Mouse (Mus musculus) heart, embryonic 15.5 days (tissue): ENCODE data around the gene Cntn4. TPM values are rescaled to one million over a fixed set of nuclear protein-coding genes. Genes with fewer than 3 reads are reported as not detected.

Experiments
- ATAC-seq: fragments of 200-750 bp; cut with Nextera tagmentation; replicated peaks from 2 replicates; pipeline ENCODE4 v1.8.0; 2017; ENCODE audit warnings: low read depth, moderate TSS enrichment; ENCODE audit not compliant: insufficient number of reproducible peaks, insufficient read depth, low FRiP score
- H3K27ac ChIP-seq: fragments of 300-500 bp; sonication (generic); 2 replicates; pipeline ENCODE4 v1.5.1; 2015; ENCODE audit warnings: mild to moderate bottlenecking, inconsistent platforms
- H3K27me3 ChIP-seq: fragments of 300-500 bp; sonication (generic); 2 replicates; pipeline ENCODE4 v1.6.1; 2015; ENCODE audit warnings: inconsistent platforms
- H3K36me3 ChIP-seq: fragments of 300-500 bp; sonication (generic); 2 replicates; pipeline ENCODE4 v1.6.1; 2015; ENCODE audit warnings: mild to moderate bottlenecking, inconsistent platforms
- H3K4me1 ChIP-seq: fragments of 300-500 bp; sonication (generic); replicated peaks from 2 replicates; pipeline ENCODE4 v1.6.1; 2015; ENCODE audit warnings: inconsistent platforms
- H3K4me2 ChIP-seq: fragments of 300-500 bp; sonication (generic); 2 replicates; pipeline ENCODE4 v1.6.1; 2015; ENCODE audit warnings: inconsistent platforms, mild to moderate bottlenecking, moderate library complexity
- H3K4me3 ChIP-seq: fragments of 300-500 bp; sonication (generic); 2 replicates; pipeline ENCODE4 v1.5.1; 2015; ENCODE audit warnings: mild to moderate bottlenecking, inconsistent platforms
- H3K9ac ChIP-seq: fragments of 300-500 bp; sonication (generic); 2 replicates; pipeline ENCODE4 v1.6.1; 2015; ENCODE audit warnings: mild to moderate bottlenecking, inconsistent platforms
- H3K9me3 ChIP-seq: fragments of 300-500 bp; sonication (generic); replicated peaks from 2 replicates; pipeline ENCODE4 v1.6.1; 2016; ENCODE audit warnings: inconsistent platforms
- WGBS: fragments of 180-500 bp; shearing (Covaris S2); methylation state at CpG from one replicate; pipeline ENCODE4 v1.1.7; 2015; ENCODE audit warnings: mixed read lengths; 5-methylcytosine and 5-hydroxymethylcytosine counted together
- polyA plus RNA-seq: library from polyadenylated mRNA; unstranded; fragments of >200 nt; fragmentation: Nextera tagmentation; extraction: Ambion mirVana; gene quantifications from 2 replicates; pipeline ENCODE4 v1.2.1, GENCODE M21; 2015

The Cntn4 gene
- polyA plus RNA-seq, 1 experiment from 2014 or later = 0.57 TPM

- Histone ChIP-seq H3K4me3 (no peak overlapping the region), H3K4me1 (no peaks in the 10 kb centered on the region), H3K9me3 (no peaks in the 10 kb centered on the region), H3K27ac (no peak overlapping the region), H3K27me3 (no peaks in the 10 kb centered on the region), H3K9ac (no peak overlapping the region), H3K36me3 (no peaks in the 10 kb centered on the region), H3K4me2 (no peak overlapping the region)
- no peak for ATAC-seq
Observed at GRCm38 (mm10) chr6:106422947-106423346, 745.5 kb downstream of the Cntn4 start.

GRCm38 (mm10) chr6:106423471-106423870, 746.0 kb downstream of the Cntn4 start:
- H3K4me1 ChIP-seq = no peaks in the 10 kb centered on the region
- H3K27ac ChIP-seq = no peak overlapping the region
- 89% methylated on average over 2 of the region's 2 CpGs for WGBS
- no peaks in the 10 kb centered on the region for H3K27me3 ChIP-seq
- H3K4me2 ChIP-seq = no peak overlapping the region
- H3K36me3 ChIP-seq = no peaks in the 10 kb centered on the region
- no peak overlapping the region for H3K9ac ChIP-seq
- H3K4me3 ChIP-seq = no peak overlapping the region
- ATAC-seq = no peak
- H3K9me3 ChIP-seq = no peaks in the 10 kb centered on the region

- WGBS = 52% methylated on average over 3 of the region's 3 CpGs
- Histone ChIP-seq H3K9me3 (no peaks in the 10 kb centered on the region), H3K27me3 (no peaks in the 10 kb centered on the region), H3K4me3 (no peak overlapping the region), H3K9ac (no peak overlapping the region), H3K36me3 (no peaks in the 10 kb centered on the region), H3K4me2 (no peak overlapping the region), H3K4me1 (no peaks in the 10 kb centered on the region), H3K27ac (no peak overlapping the region)
- no peak for ATAC-seq
Observed at GRCm38 (mm10) chr6:106426615-106427014, 749.2 kb downstream of the Cntn4 start.

- Histone ChIP-seq H3K9ac (no peak overlapping the region), H3K4me3 (no peak overlapping the region), H3K27ac (no peak overlapping the region), H3K36me3 (no peaks in the 10 kb centered on the region), H3K27me3 (no peaks in the 10 kb centered on the region), H3K4me2 (no peak overlapping the region), H3K9me3 (no peaks in the 10 kb centered on the region), H3K4me1 (no peaks in the 10 kb centered on the region)
- 75% methylated on average over 3 of the region's 3 CpGs for WGBS
- ATAC-seq = no peak
Observed at GRCm38 (mm10) chr6:106431466-106431865, 754.0 kb downstream of the Cntn4 start.

- Histone ChIP-seq H3K4me2 (no peak overlapping the region), H3K27me3 (no peaks in the 10 kb centered on the region), H3K9ac (no peak overlapping the region), H3K36me3 (no peaks in the 10 kb centered on the region), H3K4me3 (no peak overlapping the region), H3K9me3 (no peaks in the 10 kb centered on the region), H3K4me1 (no peaks in the 10 kb centered on the region), H3K27ac (no peak overlapping the region)
- 65% methylated on average over 1 of the region's 1 CpGs for WGBS
- ATAC-seq = no peak
Observed at GRCm38 (mm10) chr6:106440786-106441185, 763.3 kb downstream of the Cntn4 start.

- WGBS = 70% methylated on average over 3 of the region's 3 CpGs
Observed at GRCm38 (mm10) chr6:106441246-106441645, 763.8 kb downstream of the Cntn4 start.

GRCm38 (mm10) chr6:106454131-106454838, 776.8 kb downstream of the Cntn4 start:
- H3K9me3 ChIP-seq = no peaks in the 10 kb centered on the region
- H3K4me1 ChIP-seq = no peaks in the 10 kb centered on the region
- no peak overlapping the region for H3K9ac ChIP-seq
- no peak overlapping the region for H3K4me3 ChIP-seq
- H3K27ac ChIP-seq = no peak overlapping the region
- H3K36me3 ChIP-seq = no peaks in the 10 kb centered on the region
- H3K4me2 ChIP-seq = no peak overlapping the region
- 65% methylated on average over 3 of the region's 3 CpGs for WGBS
- no peaks in the 10 kb centered on the region for H3K27me3 ChIP-seq
- no peak for ATAC-seq

More at GRCm38 (mm10) chr6:106441246-106441645, 763.8 kb downstream of the Cntn4 start:
- Histone ChIP-seq H3K9ac (no peak overlapping the region), H3K4me3 (no peak overlapping the region), H3K4me2 (no peak overlapping the region), H3K9me3 (no peaks in the 10 kb centered on the region), H3K27me3 (no peaks in the 10 kb centered on the region), H3K4me1 (no peaks in the 10 kb centered on the region), H3K27ac (no peak overlapping the region), H3K36me3 (no peaks in the 10 kb centered on the region)
- no peak for ATAC-seq

GRCm38 (mm10) chr6:106455616-106456015, 778.2 kb downstream of the Cntn4 start:
- no peaks in the 10 kb centered on the region for H3K4me1 ChIP-seq
- H3K4me2 ChIP-seq = no peak overlapping the region
- H3K4me3 ChIP-seq = no peak overlapping the region
- no peaks in the 10 kb centered on the region for H3K36me3 ChIP-seq
- H3K27me3 ChIP-seq = no peaks in the 10 kb centered on the region
- no peak overlapping the region for H3K27ac ChIP-seq
- WGBS = 85% methylated on average over 3 of the region's 3 CpGs
- no peaks in the 10 kb centered on the region for H3K9me3 ChIP-seq
- ATAC-seq = no peak
- H3K9ac ChIP-seq = no peak overlapping the region

- Histone ChIP-seq H3K27me3 (no peaks in the 10 kb centered on the region), H3K9ac (no peak overlapping the region), H3K36me3 (no peaks in the 10 kb centered on the region), H3K4me1 (no peaks in the 10 kb centered on the region), H3K4me3 (no peak overlapping the region), H3K27ac (no peak overlapping the region), H3K4me2 (no peak overlapping the region), H3K9me3 (no peaks in the 10 kb centered on the region)
- WGBS = 54% methylated on average over 6 of the region's 6 CpGs
- no peak for ATAC-seq
Observed at GRCm38 (mm10) chr6:106458166-106458565, 780.7 kb downstream of the Cntn4 start.

- WGBS = 79% methylated on average over 6 of the region's 6 CpGs
- H3K4me3 ChIP-seq = no peak overlapping the region
- H3K27ac ChIP-seq = no peak overlapping the region
Observed at GRCm38 (mm10) chr6:106462403-106462802, 784.9 kb downstream of the Cntn4 start.

GRCm38 (mm10) chr6:106463857-106464256, 786.4 kb downstream of the Cntn4 start:
- Histone ChIP-seq H3K36me3 (no peaks in the 10 kb centered on the region), H3K9ac (no peak overlapping the region), H3K27ac (no peak overlapping the region), H3K4me3 (no peak overlapping the region), H3K27me3 (no peaks in the 10 kb centered on the region), H3K4me2 (no peak overlapping the region), H3K9me3 (no peaks in the 10 kb centered on the region), H3K4me1 (no peaks in the 10 kb centered on the region)
- WGBS = 38% methylated on average over 2 of the region's 2 CpGs
- ATAC-seq = no peak

More at GRCm38 (mm10) chr6:106462403-106462802, 784.9 kb downstream of the Cntn4 start:
- no peak overlapping the region for H3K9ac ChIP-seq
- H3K36me3 ChIP-seq = no peaks in the 10 kb centered on the region
- no peak for ATAC-seq
- no peaks in the 10 kb centered on the region for H3K27me3 ChIP-seq
- H3K4me1 ChIP-seq = no peaks in the 10 kb centered on the region
- H3K9me3 ChIP-seq = no peaks in the 10 kb centered on the region
- no peak overlapping the region for H3K4me2 ChIP-seq

- no peak for ATAC-seq
- no peak overlapping the region for H3K4me3 ChIP-seq
- no peak overlapping the region for H3K27ac ChIP-seq
- H3K9ac ChIP-seq = no peak overlapping the region
- no peaks in the 10 kb centered on the region for H3K9me3 ChIP-seq
- H3K4me1 ChIP-seq = no peaks in the 10 kb centered on the region
- H3K4me2 ChIP-seq = no peak overlapping the region
- no peaks in the 10 kb centered on the region for H3K27me3 ChIP-seq
- H3K36me3 ChIP-seq = no peaks in the 10 kb centered on the region
- WGBS = 26% methylated on average over 2 of the region's 2 CpGs
Observed at GRCm38 (mm10) chr6:106465766-106466165, 788.3 kb downstream of the Cntn4 start.
